Mouse (Mus musculus): ENCODE measurements around the gene Axin2.
A peak's percentile ranks its signal among the peaks of the same experiment; 100 is the strongest.

Gene Axin2

GRCm38 (mm10) chr11:108906590-108907254, 13.4 kb upstream of the Axin2 start:
- no peak for DNase-seq (ENCODE audit: low spot score)

GRCm38 (mm10) chr11:108909396-108910195, 10.6 kb upstream of the Axin2 start:
- no peak for DNase-seq (ENCODE audit: low spot score)

GRCm38 (mm10) chr11:108910328-108910886, 9.7 kb upstream of the Axin2 start:
- DNase-seq (ENCODE audit: low spot score): no peak

- peak; percentile 64 for DNase-seq (ENCODE audit: low spot score)
These were observed 9.2 kb upstream of the Axin2 start for GRCm38 (mm10) chr11:108910903-108911302.

GRCm38 (mm10) chr11:108912174-108912573, 8.0 kb upstream of the Axin2 start:
- no peak for DNase-seq (ENCODE audit: low spot score)

- no peak for DNase-seq (ENCODE audit: low spot score)
These were observed 2.5 kb upstream of the Axin2 start for GRCm38 (mm10) chr11:108917422-108918324.

GRCm38 (mm10) chr11:108920636-108921505, 722 bp downstream of the Axin2 start:
- DNase-seq (ENCODE audit: low spot score): peak; percentile 87

- DNase-seq (ENCODE audit: low spot score): no peak
These were observed 1.6 kb downstream of the Axin2 start for GRCm38 (mm10) chr11:108921506-108922455.

GRCm38 (mm10) chr11:108922511-108923187, 2.5 kb downstream of the Axin2 start:
- no peak for DNase-seq (ENCODE audit: low spot score)

- no peak for DNase-seq (ENCODE audit: low spot score)
These were observed 3.0 kb downstream of the Axin2 start for GRCm38 (mm10) chr11:108923188-108923575.

GRCm38 (mm10) chr11:108923781-108924180, 3.6 kb downstream of the Axin2 start:
- DNase-seq (ENCODE audit: low spot score): no peak

GRCm38 (mm10) chr11:108924346-108924745, 4.2 kb downstream of the Axin2 start:
- no peak for DNase-seq (ENCODE audit: low spot score)

GRCm38 (mm10) chr11:108925202-108925601, 5.1 kb downstream of the Axin2 start:
- DNase-seq (ENCODE audit: low spot score): peak; percentile 88

- DNase-seq (ENCODE audit: low spot score): no peak
These were observed 5.7 kb downstream of the Axin2 start for GRCm38 (mm10) chr11:108925826-108926225.

GRCm38 (mm10) chr11:108926345-108927092, 6.4 kb downstream of the Axin2 start:
- DNase-seq (ENCODE audit: low spot score): no peak

GRCm38 (mm10) chr11:108927093-108927444, 6.9 kb downstream of the Axin2 start:
- DNase-seq (ENCODE audit: low spot score): no peak

- DNase-seq (ENCODE audit: low spot score): no peak
These were observed 7.9 kb downstream of the Axin2 start for GRCm38 (mm10) chr11:108928096-108928495.

GRCm38 (mm10) chr11:108928752-108929151, 8.6 kb downstream of the Axin2 start:
- no peak for DNase-seq (ENCODE audit: low spot score)

- DNase-seq (ENCODE audit: low spot score): no peak
These were observed 9.0 kb downstream of the Axin2 start for GRCm38 (mm10) chr11:108929176-108929575.

All from lung, postnatal 25 days (tissue).